Mouse (Mus musculus) midbrain, embryonic 12.5 days (tissue): ENCODE measurements around the gene Kif1bp. TPM values are rescaled to one million over a fixed set of nuclear protein-coding genes. Genes with fewer than 3 reads are reported as not detected.
"Not testable (repeated sequence)": the region's sequence is repeated elsewhere in the genome, so short reads cannot be mapped to it uniquely, and the experiment has no call there.

Experiments
- ATAC-seq: fragments of 200-750 bp; cut with Nextera tagmentation; 2 replicates; pipeline ENCODE4 v1.8.0; 2017; ENCODE audit warnings: low read depth, moderate TSS enrichment, moderate library complexity; ENCODE audit not compliant: low FRiP score
- H3K27ac ChIP-seq: fragments of 300-500 bp; sonication (generic); replicated peaks from 2 replicates; pipeline ENCODE4 v1.5.1; 2016; ENCODE audit warnings: mild to moderate bottlenecking
- H3K27me3 ChIP-seq: fragments of 300-500 bp; sonication (generic); 2 replicates; pipeline ENCODE4 v1.6.1; 2016; ENCODE audit warnings: mild to moderate bottlenecking
- H3K36me3 ChIP-seq: fragments of 300-500 bp; sonication (generic); 2 replicates; pipeline ENCODE4 v1.6.1; 2016
- H3K4me1 ChIP-seq: fragments of 300-500 bp; sonication (generic); 2 replicates; pipeline ENCODE4 v1.6.1; 2016
- H3K4me2 ChIP-seq: fragments of 300-500 bp; sonication (generic); replicated peaks from 2 replicates; pipeline ENCODE4 v1.6.1; 2016; ENCODE audit warnings: mild to moderate bottlenecking, moderate library complexity
- H3K4me3 ChIP-seq: fragments of 300-500 bp; sonication (generic); 2 replicates; pipeline ENCODE4 v1.5.1; 2016; ENCODE audit warnings: mild to moderate bottlenecking
- H3K9ac ChIP-seq: fragments of 300-500 bp; sonication (generic); replicated peaks from 2 replicates; pipeline ENCODE4 v1.6.1; 2016; ENCODE audit warnings: mild to moderate bottlenecking, moderate library complexity
- H3K9me3 ChIP-seq: fragments of 300-500 bp; sonication (generic); 2 replicates; pipeline ENCODE4 v1.6.1; 2016; ENCODE audit warnings: mild to moderate bottlenecking
- WGBS: fragments of 180-500 bp; shearing (Covaris S2); methylation state at CpG from one replicate; pipeline ENCODE4 v1.1.7; 2016; 5-methylcytosine and 5-hydroxymethylcytosine counted together
- polyA plus RNA-seq: library from polyadenylated mRNA; unstranded; fragments of >200 nt; fragmentation: Nextera tagmentation; extraction: Ambion mirVana; gene quantifications from 2 replicates; pipeline ENCODE4 v1.2.1, GENCODE M21; 2016

Kif1bp gene
- polyA plus RNA-seq, 1 experiment from 2014 or later = 66.3 TPM

DNA sequence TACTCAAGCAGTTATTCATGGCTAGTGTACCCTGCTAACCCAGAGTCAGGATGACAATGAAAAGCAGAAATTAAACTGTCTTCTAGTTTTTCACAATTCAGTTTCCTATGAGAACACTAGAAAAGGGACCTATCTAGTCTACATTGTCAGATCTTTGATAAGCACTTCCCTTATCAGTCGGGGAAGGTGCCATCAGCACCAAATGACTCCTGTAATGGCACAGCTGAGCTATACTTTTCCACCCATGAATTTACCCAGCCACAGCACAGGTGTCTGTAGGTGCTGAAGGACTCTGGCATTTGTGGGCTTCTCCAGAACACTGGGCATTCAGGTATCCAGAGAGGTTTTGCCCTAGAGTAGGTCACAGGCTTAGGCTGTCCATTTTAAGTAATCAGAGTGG lies 5.0 kb upstream of the Kif1bp start:
- Histone ChIP-seq H3K9me3 (no peaks in the 10 kb centered on the region), H3K4me1 (peaks cover 2% of the 10 kb centered on the region; the same call in 1 of the 2 replicates), H3K4me2 (no peak overlapping the region), H3K9ac (no peak overlapping the region), H3K27ac (no peak overlapping the region), H3K27me3 (no peaks in the 10 kb centered on the region), H3K36me3 (peaks cover 83% of the 10 kb centered on the region), H3K4me3 (no peak overlapping the region)
- ATAC-seq = no peak
- 94% methylated on average over 1 of the region's 1 CpGs for WGBS

DNA sequence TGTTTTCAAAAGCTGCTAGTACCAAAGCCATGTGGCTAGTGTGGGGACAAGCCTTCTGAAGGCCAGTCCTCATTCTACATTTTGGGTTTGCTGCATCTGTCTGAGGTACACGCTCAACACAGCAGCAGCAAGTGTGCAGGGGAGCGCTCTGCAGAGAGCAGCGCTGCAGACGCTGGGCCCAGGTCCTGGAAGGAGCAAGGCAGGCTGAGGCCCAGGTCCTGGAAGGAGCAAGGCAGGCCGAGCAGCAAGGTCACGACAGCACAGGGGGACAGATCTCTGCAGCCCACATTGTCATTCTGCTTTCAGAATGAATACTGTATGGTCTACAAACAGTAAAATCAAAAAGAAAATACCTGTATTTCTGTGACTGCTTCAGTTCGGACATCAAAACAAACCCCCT lies 4.4 kb upstream of the Kif1bp start:
- Histone ChIP-seq H3K9ac (no peak overlapping the region), H3K9me3 (no peaks in the 10 kb centered on the region), H3K4me3 (no peak overlapping the region), H3K4me2 (no peak overlapping the region), H3K27me3 (no peaks in the 10 kb centered on the region), H3K36me3 (peaks cover 77% of the 10 kb centered on the region), H3K27ac (no peak overlapping the region), H3K4me1 (peaks cover 2% of the 10 kb centered on the region; the same call in 1 of the 2 replicates)
- WGBS = 92% methylated on average over 7 of the region's 7 CpGs
- no peak for ATAC-seq

DNA sequence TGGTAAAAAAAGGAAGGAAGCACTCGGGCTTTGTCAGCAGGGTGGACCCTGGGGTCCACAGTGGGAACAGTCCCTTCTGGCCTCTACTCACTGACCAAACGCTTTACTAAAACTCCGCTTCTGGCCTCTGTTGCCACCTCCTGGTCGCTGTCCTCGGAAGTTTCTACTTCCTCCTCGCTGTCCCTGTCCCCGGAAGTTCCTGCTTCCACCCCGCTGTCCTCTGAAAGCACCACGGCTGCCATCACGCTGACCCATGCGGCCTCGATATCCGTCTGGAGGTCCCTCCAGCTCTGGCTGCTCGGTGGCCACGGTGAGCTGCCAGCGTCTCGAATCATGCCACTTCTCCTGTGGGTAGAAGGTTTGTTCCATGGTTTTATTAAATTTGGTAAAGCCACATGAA lies 4.0 kb upstream of the Kif1bp start:
- H3K9ac ChIP-seq = no peak overlapping the region
- H3K4me1 ChIP-seq = peaks cover 7% of the 10 kb centered on the region
- no peak for ATAC-seq
- H3K27ac ChIP-seq = no peak overlapping the region
- WGBS = 90% methylated on average over 17 of the region's 17 CpGs
- no peak overlapping the region for H3K4me3 ChIP-seq
- no peaks in the 10 kb centered on the region for H3K9me3 ChIP-seq
- H3K36me3 ChIP-seq = peaks cover 73% of the 10 kb centered on the region
- no peak overlapping the region for H3K4me2 ChIP-seq
- no peaks in the 10 kb centered on the region for H3K27me3 ChIP-seq

DNA sequence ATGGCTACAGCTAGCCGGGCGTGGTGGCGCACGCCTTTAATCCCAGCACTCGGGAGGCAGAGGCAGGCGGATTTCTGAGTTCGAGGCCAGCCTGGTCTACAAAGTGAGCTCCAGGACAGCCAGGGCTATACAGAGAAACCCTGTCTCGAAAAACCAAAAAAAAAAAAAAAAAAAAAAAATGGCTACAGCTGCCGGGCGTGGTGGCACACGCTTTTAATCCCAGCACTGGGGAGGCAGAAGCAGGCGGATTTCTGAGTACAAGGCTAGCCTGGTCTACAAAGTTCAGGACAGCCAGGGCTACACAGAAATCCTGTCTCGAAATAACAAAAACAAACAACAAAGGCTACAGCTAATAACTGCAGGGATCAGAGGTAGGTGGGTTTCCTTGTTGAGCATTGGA lies 872 bp upstream of the Kif1bp start:
- ATAC-seq = not testable (repeated sequence)
- 88% methylated on average over 12 of the region's 13 CpGs for WGBS

DNA sequence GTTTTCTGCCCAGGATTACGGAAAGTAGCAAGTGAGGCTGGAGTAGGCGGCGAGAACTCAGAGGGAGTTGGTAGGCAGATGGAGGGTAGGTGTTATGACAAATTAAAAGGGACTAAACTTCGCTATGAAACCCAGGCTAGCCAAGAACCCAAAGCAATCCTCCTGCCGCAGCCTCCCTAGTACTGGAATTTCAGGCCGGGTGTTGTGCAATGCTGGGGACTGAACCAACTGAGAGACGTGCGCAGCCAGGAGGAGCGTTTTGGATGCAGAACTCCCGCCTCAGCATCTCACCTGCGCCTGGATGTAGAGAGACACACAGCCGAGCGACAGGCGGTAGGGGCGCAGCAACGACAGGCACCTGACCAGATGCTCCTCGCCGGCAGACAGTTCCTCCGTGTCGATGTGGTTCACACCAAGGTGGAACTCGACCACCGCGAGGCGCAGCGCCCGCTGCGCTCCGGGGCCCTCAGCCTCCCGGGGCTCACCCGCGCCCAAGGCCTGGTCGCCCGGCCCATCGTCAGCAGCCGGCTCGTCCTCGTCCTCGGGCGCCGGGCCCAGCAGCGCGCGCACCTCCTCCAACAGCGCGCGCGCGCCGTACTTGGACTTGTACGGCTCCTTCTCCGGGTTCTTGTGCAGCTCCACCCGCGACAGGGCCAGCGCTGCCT lies 452 bp downstream of the Kif1bp start:
- Histone ChIP-seq H3K9ac (peak overlapping the region; percentile 93), H3K4me3 (peak overlapping the region; percentile 96), H3K27ac (peak overlapping the region; percentile 84), H3K9me3 (no peaks in the 10 kb centered on the region), H3K36me3 (peaks cover 59% of the 10 kb centered on the region), H3K4me1 (peaks cover 15% of the 10 kb centered on the region), H3K4me2 (peak overlapping the region; percentile 94), H3K27me3 (no peaks in the 10 kb centered on the region)
- ATAC-seq = peak; percentile 80; the same call in 1 of the 2 replicates
- 2% methylated on average over 51 of the region's 54 CpGs for WGBS

More for the DNA sequence above, 872 bp upstream of the Kif1bp start:
- H3K4me3 ChIP-seq, H3K27ac ChIP-seq, H3K27me3 ChIP-seq, H3K9ac ChIP-seq, H3K9me3 ChIP-seq, H3K4me2 ChIP-seq: not testable (repeated sequence)
- peaks cover 60% of the 10 kb centered on the region for H3K36me3 ChIP-seq
- H3K4me1 ChIP-seq = peaks cover 15% of the 10 kb centered on the region

DNA sequence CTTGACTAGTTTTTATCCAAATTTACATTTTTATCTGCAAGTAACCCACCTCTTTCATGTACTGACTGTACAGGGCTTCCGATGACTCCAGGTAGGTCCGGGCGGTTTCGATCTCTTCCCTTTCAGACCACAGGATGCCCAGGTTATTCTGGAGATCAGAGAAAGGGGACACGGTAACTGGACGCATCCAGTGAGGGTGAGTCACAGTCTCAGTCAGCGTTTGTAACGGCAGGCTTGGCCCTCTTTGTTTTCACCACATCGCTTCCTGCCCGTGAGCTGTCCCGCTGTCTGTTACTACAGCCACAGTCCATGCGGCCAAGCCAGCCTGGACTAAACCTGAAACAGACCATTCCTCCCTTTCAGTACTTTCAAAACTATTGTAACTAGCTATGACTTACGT lies 3.3 kb downstream of the Kif1bp start:
- H3K4me3 ChIP-seq = no peak overlapping the region
- H3K9ac ChIP-seq = no peak overlapping the region
- peaks cover 15% of the 10 kb centered on the region for H3K4me1 ChIP-seq
- H3K36me3 ChIP-seq = peaks cover 47% of the 10 kb centered on the region
- WGBS = 91% methylated on average over 13 of the region's 13 CpGs
- H3K27me3 ChIP-seq = no peaks in the 10 kb centered on the region
- no peaks in the 10 kb centered on the region for H3K9me3 ChIP-seq
- no peak overlapping the region for H3K27ac ChIP-seq
- ATAC-seq = no peak
- H3K4me2 ChIP-seq = no peak overlapping the region

DNA sequence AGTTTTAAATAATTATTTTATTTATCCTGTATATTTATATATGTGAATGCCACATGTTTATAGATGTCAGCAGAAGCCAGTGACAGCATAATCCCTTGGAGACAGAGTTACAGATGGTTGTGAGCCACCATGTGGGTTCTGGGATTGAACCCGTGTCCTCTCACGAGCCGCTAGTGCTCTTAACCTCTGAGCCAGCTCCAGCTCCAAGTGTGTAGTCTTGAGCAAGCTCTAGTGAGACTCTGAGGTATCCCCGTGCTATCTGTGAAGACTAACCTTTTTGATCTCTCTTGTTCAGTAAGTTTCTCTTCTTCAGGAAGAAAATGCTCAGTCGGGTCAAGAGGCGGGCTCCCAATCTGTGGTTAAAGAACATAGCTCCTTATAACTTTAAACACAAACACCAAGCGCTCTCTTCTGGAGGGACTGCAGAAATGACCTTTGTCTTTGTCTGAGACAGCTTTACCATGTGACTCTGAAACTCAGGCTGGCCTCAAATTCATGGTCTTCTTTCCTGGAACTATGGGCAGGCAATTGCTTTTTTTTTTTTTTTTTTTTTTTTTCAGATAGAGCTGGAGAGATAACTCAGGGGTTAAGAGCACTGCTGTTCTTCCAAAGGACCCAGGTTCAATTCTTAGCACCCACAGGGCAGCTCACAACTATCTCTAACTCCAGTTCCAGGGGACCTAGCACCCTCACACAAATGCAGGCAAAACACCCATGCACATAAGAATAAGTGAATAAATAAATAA lies 8.0 kb downstream of the Kif1bp start:
- H3K27ac ChIP-seq = no peak overlapping the region
- H3K4me2 ChIP-seq = no peak overlapping the region
- no peaks in the 10 kb centered on the region for H3K4me1 ChIP-seq
- H3K36me3 ChIP-seq = peaks cover 81% of the 10 kb centered on the region
- no peaks in the 10 kb centered on the region for H3K27me3 ChIP-seq
- no peak overlapping the region for H3K9ac ChIP-seq
- no peak for ATAC-seq
- WGBS = 98% methylated on average over 7 of the region's 7 CpGs
- H3K9me3 ChIP-seq = no peaks in the 10 kb centered on the region
- H3K4me3 ChIP-seq = no peak overlapping the region

DNA sequence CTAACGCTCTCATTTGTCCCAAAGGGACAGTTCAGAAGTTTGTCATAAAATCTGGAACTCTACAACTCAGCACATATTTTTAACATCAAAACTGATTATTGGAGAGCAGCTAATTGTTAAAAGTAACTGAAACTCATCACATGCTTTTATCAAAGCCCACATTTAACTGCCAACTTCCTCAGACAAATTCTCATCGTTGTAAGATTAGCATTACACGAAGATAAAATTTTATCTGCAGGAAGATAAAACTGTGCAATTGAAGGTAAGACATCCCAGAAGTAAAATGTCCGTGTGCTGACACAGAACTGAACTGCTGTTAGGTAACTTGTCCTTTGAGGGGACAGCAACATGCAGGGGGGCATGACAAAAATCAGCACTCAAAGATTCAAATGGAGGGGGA lies 9.4 kb downstream of the Kif1bp start:
- no peak overlapping the region for H3K4me2 ChIP-seq
- no peak overlapping the region for H3K27ac ChIP-seq
- no peak overlapping the region for H3K9ac ChIP-seq
- no peaks in the 10 kb centered on the region for H3K9me3 ChIP-seq
- no peaks in the 10 kb centered on the region for H3K27me3 ChIP-seq
- no peak for ATAC-seq
- H3K4me3 ChIP-seq = no peak overlapping the region
- H3K36me3 ChIP-seq = peaks cover 81% of the 10 kb centered on the region
- WGBS = 96% methylated on average over 4 of the region's 4 CpGs
- no peaks in the 10 kb centered on the region for H3K4me1 ChIP-seq

DNA sequence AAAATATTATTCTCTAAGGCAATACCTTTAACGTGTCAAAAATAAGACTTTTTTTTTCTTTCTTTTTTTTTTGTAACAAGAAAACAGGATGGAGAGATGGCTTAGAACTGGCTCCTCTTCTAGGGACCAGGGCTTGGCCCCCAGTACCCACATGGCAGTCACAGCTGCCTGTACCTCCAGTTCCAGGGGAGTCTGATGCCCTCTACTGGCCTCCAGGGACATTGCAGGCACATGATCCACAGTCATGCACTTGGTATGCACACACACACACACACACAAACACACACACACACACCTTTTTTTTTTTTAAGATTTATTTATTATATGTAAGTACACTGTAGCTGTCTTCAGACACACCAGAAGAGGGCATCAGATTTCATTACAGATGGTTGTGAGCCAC lies 20.5 kb downstream of the Kif1bp start:
- ATAC-seq = no peak
- H3K36me3 ChIP-seq = peaks cover 55% of the 10 kb centered on the region

DNA sequence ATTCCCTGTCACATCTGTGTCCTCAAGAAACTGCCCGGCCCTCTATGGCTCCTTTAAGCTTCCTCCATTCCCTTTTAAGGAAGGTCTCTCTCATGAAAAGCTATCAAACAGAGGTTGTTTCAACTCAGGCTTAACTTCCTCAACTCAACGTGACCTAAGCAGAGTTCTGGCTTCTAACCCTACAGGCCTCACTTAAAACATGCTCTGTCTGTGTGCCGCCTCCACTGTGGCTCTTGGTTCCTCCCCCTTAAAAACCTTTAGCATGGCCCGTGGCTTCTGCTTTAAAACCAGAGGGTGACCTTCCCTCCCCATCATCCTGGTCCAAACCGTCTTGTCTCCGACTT lies 21.7 kb downstream of the Kif1bp start:
- H3K27ac ChIP-seq = no peak overlapping the region
- H3K4me3 ChIP-seq = no peak overlapping the region
- no peaks in the 10 kb centered on the region for H3K9me3 ChIP-seq
- H3K36me3 ChIP-seq = peaks cover 43% of the 10 kb centered on the region
- 86% methylated on average over 6 of the region's 6 CpGs for WGBS
- H3K4me1 ChIP-seq = no peaks in the 10 kb centered on the region
- no peak for ATAC-seq
- H3K27me3 ChIP-seq = no peaks in the 10 kb centered on the region
- no peak overlapping the region for H3K4me2 ChIP-seq
- no peak overlapping the region for H3K9ac ChIP-seq

More for the DNA sequence above, 20.5 kb downstream of the Kif1bp start:
- H3K4me3 ChIP-seq = no peak overlapping the region
- H3K4me2 ChIP-seq = no peak overlapping the region
- no peak overlapping the region for H3K27ac ChIP-seq
- no peak overlapping the region for H3K9ac ChIP-seq
- no peaks in the 10 kb centered on the region for H3K27me3 ChIP-seq
- H3K4me1 ChIP-seq = no peaks in the 10 kb centered on the region
- H3K9me3 ChIP-seq = no peaks in the 10 kb centered on the region
- WGBS = 85% methylated on average over 1 of the region's 1 CpGs

DNA sequence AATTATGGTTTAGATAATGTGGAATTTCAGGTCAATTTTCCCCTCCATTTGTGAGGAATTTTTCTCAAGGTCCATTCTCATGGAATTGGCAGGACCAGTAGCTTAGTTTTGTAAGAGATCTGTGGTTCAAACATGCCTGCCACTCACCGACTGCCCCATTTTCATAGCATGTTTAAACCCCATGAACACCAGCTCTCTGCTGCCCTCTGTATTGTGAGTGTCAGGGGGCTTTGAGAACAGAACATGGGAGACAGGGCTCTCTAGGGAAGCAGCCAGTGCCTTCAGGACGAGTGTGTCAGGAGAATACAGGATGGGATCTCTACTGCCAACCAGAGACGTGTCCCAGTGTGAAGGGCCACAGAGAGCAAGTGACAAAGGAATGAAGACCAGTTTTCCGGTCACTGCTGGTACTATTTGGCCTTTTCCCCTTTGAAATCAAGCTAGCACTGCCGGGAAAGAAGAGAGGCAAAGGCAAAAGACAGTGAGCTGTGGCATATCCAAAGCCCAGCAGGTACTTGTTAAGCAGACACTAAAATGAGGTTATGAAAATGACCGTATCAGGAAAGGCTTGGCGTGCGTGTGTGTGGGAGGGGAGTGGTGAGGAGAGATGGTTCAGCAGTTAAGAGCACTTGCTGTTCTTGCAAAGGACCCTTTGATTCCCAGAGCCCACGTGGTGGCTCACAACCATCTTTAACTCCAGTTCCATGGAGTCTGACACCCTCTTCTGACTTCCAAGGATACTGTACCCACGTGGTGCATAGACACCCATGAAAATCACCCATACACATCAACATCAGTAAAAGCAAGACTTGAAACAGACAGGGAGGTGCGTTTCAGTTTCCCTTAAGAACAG lies 22.3 kb downstream of the Kif1bp start:
- Histone ChIP-seq H3K27me3 (no peaks in the 10 kb centered on the region), H3K4me3 (no peak overlapping the region), H3K4me2 (no peak overlapping the region), H3K9ac (no peak overlapping the region), H3K27ac (no peak overlapping the region), H3K9me3 (no peaks in the 10 kb centered on the region), H3K36me3 (peaks cover 40% of the 10 kb centered on the region), H3K4me1 (no peaks in the 10 kb centered on the region)
- 78% methylated on average over 11 of the region's 11 CpGs for WGBS
- no peak for ATAC-seq

DNA sequence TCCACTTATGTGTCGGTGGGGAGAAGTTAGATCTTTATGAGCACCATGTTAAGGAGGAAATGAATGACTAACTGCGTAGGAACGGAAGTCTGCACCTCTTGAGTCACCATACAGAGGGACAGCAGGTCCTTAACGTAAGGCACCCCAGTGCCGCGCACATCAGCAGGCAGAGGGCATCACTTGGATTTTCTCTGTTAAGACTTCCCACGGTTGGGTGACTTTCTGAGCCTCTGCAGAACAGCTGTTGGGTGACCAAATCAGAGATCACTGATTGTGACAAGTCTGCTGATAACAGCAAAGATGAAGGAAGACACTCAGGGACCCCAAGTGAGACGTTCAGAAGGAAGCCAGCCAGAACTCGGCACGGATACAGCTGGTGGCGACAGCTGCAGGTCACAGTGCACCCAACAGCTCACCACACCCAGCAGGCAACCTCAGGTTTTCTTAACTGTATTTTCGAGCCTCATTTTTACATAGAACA lies 24.6 kb downstream of the Kif1bp start:
- Histone ChIP-seq H3K4me1 (no peaks in the 10 kb centered on the region), H3K9me3 (no peaks in the 10 kb centered on the region), H3K9ac (no peak overlapping the region), H3K4me3 (no peak overlapping the region), H3K27me3 (no peaks in the 10 kb centered on the region), H3K4me2 (no peak overlapping the region), H3K27ac (no peak overlapping the region), H3K36me3 (peaks cover 17% of the 10 kb centered on the region; the same call in 1 of the 2 replicates)
- WGBS = 82% methylated on average over 12 of the region's 12 CpGs
- ATAC-seq = no peak
